Mouse (Mus musculus): ENCODE data around the gene Hrc.
A peak's percentile ranks its signal among the peaks of the same experiment; 100 is the strongest.
"Not testable (repeated sequence)": the region's sequence is repeated elsewhere in the genome, so short reads cannot be mapped to it uniquely, and the experiment has no call there.

The Hrc gene

DNA sequence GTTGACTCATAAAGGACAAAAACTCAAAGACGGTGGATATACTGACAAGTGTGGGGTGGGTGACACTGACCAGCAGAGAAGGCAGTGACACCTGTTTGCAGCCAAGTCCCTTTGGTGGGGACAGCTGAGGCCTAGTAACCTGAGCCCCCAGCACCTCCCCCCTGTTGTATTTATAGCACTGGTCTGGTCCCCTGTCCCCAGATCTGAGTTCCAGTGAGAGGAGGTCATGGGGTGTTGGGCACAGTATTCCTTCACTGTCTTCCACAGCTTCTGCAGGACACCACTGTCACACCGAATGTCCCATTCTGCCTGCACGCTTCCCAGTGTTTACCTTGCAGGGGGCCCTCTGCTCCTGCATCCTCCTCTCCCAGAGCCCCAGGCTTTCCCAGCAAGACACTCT is 485 bp upstream of the Hrc start:
- DNase-seq: no peak

DNA sequence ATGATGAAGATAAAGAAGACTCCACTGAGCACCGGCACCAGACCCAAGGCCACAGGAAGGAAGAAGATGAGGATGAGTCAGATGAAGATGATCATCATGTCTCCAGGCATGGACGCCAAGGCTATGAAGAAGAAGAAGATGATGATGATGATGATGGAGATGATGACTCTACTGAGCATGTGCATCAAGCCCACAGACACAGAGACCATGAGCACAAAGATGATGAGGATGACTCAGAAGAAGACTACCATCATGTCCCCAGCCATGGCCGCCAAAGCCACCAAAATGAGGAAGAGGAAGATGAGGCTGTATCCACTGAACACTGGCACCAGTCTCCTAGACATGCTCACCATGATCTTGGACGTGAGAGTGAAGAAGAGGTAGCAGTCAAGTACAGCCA is 1.2 kb downstream of the Hrc start:
- DNase-seq: no peak

GRCm38 (mm10) chr7:45337469-45337868 is 2.4 kb downstream of the Hrc start:
- DNase-seq: no peak

DNA sequence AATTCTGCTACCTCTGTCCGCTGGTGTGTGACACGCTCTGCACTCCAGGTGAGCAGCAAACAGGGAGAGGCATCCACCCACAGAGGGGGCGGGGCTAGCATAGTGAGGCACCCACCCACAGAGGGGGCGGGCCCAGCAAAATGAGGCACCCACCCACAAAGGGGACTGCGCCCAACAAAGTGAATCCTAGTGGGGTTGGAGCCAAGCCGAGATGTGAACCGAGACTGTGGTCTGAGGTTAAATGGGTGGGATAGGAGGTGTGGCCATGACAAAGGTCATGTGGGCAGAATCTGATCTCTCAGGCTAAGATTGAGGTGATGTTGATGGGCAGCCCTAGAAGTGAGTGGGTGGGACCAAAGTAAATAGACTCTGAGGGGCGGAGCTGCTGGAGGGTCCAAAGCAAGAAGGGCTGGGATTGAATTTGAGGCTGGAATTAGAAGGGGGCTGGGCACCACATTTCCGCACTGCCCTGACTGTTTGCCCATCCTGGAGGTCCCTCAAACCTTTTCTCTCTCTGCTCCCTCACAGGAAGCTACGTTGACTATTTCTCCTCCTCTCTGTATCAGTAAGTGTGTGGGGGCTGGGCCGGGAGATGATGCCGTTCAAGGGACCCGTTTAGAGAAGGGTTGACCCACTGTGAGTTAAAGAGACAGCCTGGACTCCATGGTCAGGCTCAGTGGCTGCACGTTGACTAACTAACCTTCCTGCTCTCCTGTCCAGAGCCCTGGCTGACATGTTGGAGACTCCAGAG is 3.2 kb downstream of the Hrc start:
- DNase-seq: peak; percentile 40 to 48

DNA sequence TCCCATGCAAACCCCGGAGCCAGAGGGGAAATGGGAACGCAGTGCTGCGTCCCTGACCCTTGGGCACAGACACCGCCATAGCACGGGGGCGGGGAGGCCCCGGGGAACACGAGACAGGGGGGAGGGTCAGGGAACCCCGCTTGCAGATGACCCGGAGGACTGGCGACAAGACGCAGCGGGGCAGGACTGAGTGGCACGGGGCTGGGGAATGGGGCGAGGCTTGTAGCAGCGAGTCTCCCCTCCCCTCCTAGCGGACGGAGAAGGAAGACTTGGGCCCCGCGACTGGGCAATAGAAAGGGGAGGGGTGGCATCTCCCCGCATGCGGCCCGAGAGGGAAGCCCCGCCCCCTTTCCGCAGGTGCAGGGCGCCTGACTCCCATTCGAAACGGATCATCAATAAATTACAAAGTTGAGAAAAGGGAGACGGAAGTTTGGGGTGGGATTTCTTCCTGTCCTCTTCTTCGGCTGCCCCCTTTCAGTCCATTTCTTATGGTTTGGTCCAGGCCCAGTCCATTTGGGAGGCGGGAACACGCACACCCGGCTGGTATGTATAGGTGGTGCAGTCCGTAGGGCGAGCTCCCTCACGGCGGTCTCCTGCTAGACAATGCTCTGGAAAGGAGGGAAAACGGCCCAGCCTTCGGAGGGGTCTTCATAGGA is 4.4 kb downstream of the Hrc start:
- DNase-seq: peak; percentile 73 to 75

DNA sequence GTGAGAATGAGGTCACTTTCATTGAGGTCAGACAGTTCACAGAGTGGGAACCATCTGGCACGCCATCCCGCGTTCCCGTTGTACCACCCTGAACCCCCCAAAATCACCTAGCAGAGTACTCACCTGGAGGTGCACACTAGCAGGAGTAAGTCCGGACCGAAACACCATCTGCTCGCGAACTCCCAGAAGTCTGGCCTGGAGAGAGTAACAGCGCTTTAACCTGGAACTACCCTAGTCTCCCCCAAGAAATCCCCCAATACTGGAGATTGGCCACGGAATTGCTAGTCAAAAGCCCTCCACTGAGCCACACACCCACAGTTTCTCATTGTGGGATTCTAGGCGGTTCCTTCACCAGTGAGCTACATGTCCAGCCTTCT is 5.0 kb downstream of the Hrc start:
- no peak for DNase-seq

- DNase-seq: peak in 1 of 2 experiments; percentile 54
These were observed 5.6 kb downstream of the Hrc start for GRCm38 (mm10) chr7:45340669-45341068.

GRCm38 (mm10) chr7:45341303-45341702 is 6.2 kb downstream of the Hrc start:
- DNase-seq: peak; percentile 77 to 96

GRCm38 (mm10) chr7:45342081-45342480 is 7.0 kb downstream of the Hrc start:
- no peak for DNase-seq

DNA sequence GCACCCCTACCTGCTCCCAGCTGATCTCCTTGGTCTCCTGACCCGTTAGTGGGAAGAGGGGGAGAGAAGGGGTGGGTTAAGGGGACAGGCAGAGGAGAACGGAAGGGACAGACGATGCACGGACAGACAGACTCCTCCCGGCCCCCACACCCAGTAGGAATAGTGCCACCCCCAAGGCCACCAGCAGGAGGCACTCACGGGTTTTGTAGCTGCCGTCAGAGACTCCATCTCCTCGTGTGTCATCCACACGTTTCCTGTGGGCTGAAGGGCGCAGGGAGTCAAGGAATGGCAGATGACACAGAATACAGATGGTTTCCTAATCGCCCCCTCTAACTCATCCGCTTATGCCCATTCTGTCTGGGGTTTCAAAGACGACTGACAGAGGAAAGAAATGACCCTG is 8.5 kb downstream of the Hrc start:
- DNase-seq: peak in 1 of 2 experiments; percentile 65

DNA sequence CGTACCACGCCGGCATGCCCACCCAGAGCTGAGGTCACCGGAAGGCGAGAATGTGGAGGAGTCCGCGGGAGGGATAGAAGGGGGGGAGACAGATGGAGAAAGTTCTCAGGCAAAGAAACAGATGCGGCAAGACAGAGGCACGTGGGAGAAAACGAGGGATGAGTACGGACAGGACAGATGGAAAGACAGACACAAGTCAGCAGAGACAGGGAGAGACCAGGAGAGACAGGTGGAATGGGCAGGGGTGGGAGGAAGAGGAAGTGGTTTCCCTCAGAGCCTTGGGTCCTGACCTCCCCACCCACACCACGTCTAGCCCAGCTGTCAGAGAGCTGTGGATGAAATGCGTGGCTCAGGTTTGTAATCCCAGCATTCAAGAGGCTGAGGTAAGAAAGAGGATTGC is 11.8 kb downstream of the Hrc start:
- DNase-seq: no peak

GRCm38 (mm10) chr7:45353041-45353440 is 18.0 kb downstream of the Hrc start:
- no peak for DNase-seq

DNA sequence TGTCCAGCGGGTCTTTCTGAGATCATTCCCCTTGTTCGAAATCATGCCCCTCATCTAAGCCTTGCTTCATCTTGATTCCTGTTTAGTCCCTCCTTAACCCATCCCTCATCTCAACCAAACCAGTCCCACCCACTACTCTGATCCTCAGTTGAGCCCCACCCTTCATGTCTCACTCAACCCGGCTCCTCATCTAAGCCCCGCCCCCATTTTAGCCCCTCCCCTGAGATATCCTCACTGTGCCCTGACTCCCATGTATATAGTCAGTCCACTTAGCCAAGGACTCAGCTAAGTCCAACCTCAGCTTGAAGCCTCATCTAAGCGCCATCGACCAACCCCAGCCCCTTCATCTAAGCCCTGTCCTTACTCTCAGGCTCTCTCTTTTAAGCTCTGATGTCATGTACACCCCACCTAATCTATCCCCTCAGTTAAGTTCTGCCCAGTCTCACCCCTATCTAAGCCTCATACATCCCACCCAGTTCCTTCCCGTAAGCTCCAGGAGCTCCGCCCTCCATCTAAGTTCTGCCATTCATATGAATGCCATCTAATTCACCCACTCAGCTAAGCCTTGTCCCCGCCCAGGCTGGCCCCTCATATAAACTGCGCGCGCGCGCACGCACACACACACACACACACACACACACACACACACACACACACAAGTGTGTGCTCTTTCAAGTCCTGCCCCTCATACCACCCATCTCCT is 20.4 kb downstream of the Hrc start:
- DNase-seq: no peak

- no peak for DNase-seq
These were observed 21.0 kb downstream of the Hrc start for GRCm38 (mm10) chr7:45356087-45356486.

- not testable (repeated sequence) for DNase-seq
These were observed 24.0 kb downstream of the Hrc start for GRCm38 (mm10) chr7:45359081-45359480.

GRCm38 (mm10) chr7:45360404-45361125 is 25.5 kb downstream of the Hrc start:
- no peak for DNase-seq

- peak; percentile 89 for DNase-seq
These were observed 26.2 kb downstream of the Hrc start for GRCm38 (mm10) chr7:45361243-45361804.

GRCm38 (mm10) chr7:45362801-45363200 is 27.7 kb downstream of the Hrc start:
- peak; percentile 74 to 75 for DNase-seq

GRCm38 (mm10) chr7:45363983-45364382 is 28.9 kb downstream of the Hrc start:
- DNase-seq: peak in 1 of 2 experiments; percentile 38

DNA sequence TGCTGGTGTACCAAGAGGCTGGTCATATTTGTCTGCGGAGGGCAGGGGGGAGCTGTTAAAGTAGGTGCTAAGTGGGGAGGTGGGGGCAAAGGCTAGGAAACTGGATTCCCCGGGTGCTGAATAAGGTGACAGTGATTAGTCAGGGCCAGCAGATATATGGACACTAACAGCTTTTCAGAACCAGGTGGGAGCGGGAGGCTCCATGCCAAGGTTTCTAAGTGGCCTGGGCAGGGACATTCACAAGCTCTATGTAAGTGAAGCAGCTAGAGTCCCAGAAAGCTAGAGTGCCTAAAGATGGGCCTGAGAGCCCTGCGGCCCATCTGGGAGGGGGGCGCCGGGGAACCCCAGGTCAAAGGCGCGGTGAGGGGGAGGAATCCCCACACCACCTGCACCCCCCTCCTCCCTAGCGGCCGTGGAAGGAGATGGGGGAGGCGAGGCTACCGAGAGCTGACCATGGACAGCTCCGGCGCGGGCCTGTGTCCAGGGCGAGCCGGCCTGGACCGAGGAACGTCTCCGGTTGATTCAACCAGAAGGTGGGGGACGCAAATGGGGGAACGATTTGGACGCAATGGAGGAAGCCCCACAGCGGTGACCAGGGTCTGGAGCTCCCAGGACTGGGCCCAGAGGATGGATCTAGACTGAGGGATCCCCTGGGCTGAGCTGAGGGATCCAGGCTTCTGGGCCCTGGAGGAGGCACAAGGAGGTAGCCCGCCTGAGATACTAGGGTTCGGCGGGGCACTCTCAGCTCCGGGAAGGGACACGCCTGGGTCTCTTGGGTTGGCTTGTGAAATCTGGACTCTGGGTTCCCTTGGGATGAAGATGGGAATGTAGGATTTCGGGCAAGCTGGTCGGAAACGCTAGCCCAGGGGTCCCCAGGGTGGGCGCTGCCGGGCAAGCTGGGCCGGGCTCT is 30.9 kb downstream of the Hrc start:
- DNase-seq: peak; percentile 80 to 81

DNA sequence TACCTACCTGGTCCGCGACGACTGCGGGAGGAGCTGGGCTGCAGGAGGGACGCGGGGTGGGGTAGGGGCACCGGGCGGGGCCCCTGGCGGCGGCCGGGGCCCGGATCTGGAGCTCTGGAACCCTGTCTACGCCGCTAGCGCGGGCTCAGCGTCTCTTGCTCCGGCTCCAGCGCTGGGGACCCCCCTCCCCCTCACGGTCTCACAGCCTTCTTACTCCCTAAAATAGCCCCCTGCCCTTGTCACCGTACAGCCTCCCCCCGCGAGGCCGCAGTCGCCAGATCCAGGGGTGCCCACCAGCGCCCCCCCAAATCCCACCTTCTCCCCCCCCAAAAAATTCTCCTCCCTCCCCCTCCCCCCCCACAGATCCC is 31.5 kb downstream of the Hrc start, which contains the start of gene Ppfia3:
Gene Ppfia3, minus strand, starts transcription at position 368 of the 368 bp plus-strand sequence.
- no peak for DNase-seq

Measured in cerebellum, postnatal 14 days (tissue).